Mouse (Mus musculus) E14TG2a.4 (cell line): ENCODE measurements at regions not wholly inside any gene's neighbourhood (a gene's known extent, or its start where the extent isn't known, plus 50 kb on each side); places are given as distances from the start of the nearest gene placed in this dataset.

ENCODE experiments used
- CTCF ChIP-seq: conservative IDR thresholded peaks from 2 replicates; pipeline ENCODE4 v1.5.1; 2014; ENCODE audit warnings: low read length
- NANOG ChIP-seq: IDR thresholded peaks from 2 replicates; pipeline ENCODE4 v1.6.1; 2014; ENCODE audit warnings: borderline replicate concordance, low read length, mixed read lengths
- POU5F1 ChIP-seq: IDR thresholded peaks from 2 replicates; pipeline ENCODE4 v1.6.1; 2014; ENCODE audit warnings: low read length, borderline replicate concordance

- TF ChIP-seq CTCF = no peak
- TF ChIP-seq NANOG = no peak
- TF ChIP-seq POU5F1 = no peak
Observed at GRCm38 (mm10) chr10:42105083-42105482, 86.8 kb upstream of the Armc2 start.
